Mouse (Mus musculus) stomach, postnatal 0 days (tissue): ENCODE measurements at regions not wholly inside any gene's neighbourhood (a gene's known extent, or its start where the extent isn't known, plus 50 kb on each side); places are given as distances from the start of the nearest gene placed in this dataset.

ENCODE experiments used
- ATAC-seq: fragments of 200-750 bp; cut with Nextera tagmentation; 2 replicates; pipeline ENCODE4 v1.8.0; 2017; ENCODE audit not compliant: low FRiP score, low TSS enrichment
- DNase-seq: peaks from one replicate; pipeline ENCODE4 v3.0.0-alpha.2; 2016; ENCODE audit warnings: low spot score
- H3K27ac ChIP-seq: fragments of 300-500 bp; sonication (generic); replicated peaks from 2 replicates; pipeline ENCODE4 v1.5.1; 2014; ENCODE audit warnings: mild to moderate bottlenecking, control low read depth
- H3K27me3 ChIP-seq: fragments of 300-500 bp; sonication (generic); 2 replicates; pipeline ENCODE4 v1.6.1; 2014; ENCODE audit warnings: low read length; ENCODE audit not compliant: control insufficient read depth, insufficient read depth
- H3K36me3 ChIP-seq: fragments of 300-500 bp; sonication (generic); 2 replicates; pipeline ENCODE4 v1.6.1; 2014; ENCODE audit warnings: low read length, mixed read lengths; ENCODE audit not compliant: control insufficient read depth, insufficient read depth
- H3K4me1 ChIP-seq: fragments of 300-500 bp; sonication (generic); replicated peaks from 2 replicates; pipeline ENCODE4 v1.6.1; 2014; ENCODE audit warnings: antibody characterized with exemption; ENCODE audit not compliant: control insufficient read depth, insufficient read depth
- H3K4me2 ChIP-seq: fragments of 300-500 bp; sonication (generic); replicated peaks from 2 replicates; pipeline ENCODE4 v1.6.1; 2014; ENCODE audit warnings: low read depth, mild to moderate bottlenecking, control low read depth, moderate library complexity
- H3K4me3 ChIP-seq: fragments of 300-500 bp; sonication (generic); 2 replicates; pipeline ENCODE4 v1.5.1; 2014; ENCODE audit warnings: low read depth, low read length, control low read depth
- H3K9ac ChIP-seq: fragments of 300-500 bp; sonication (generic); 2 replicates; pipeline ENCODE4 v1.6.1; 2014; ENCODE audit warnings: mild to moderate bottlenecking, low read length, control low read depth, mixed read lengths
- H3K9me3 ChIP-seq: fragments of 300-500 bp; sonication (generic); 2 replicates; pipeline ENCODE4 v1.6.1; 2016; ENCODE audit warnings: low read length; ENCODE audit not compliant: control insufficient read depth
- CTCF ChIP-seq: IDR thresholded peaks from 2 replicates; pipeline ENCODE4 v1.5.1; 2016; ENCODE audit warnings: antibody characterized with exemption, low read depth, mild to moderate bottlenecking, moderate library complexity
- EP300 ChIP-seq: optimal IDR thresholded peaks from 2 replicates; pipeline ENCODE3; 2016; ENCODE audit warnings: antibody characterized with exemption
- WGBS: fragments of 180-500 bp; shearing (Covaris S2); extraction: QIAGEN DNeasy Blood & Tissue Kit; methylation state at CpG from one replicate; pipeline ENCODE4 v1.1.7; 2014; 5-methylcytosine and 5-hydroxymethylcytosine counted together

DNA sequence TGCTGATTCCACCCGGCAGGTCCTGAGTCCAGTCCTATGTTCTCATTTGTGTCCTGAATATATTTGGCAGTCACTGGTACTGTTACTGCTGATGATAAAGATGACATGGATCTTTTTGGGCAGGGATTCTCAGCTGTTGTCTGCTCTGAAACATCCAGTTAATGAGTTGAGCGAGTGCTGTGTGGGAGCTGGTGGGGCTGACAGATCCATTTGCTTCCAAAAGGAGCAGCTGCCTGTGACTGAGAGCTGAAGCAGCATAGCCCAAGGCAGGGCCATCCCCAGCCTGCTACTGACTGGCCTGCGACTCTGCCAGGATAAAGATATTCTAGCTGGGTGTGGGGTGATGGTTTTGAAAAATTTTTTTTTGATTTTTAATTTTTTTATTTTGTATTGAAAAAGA is 200.3 kb upstream of the Gm11042 start:
- whole genome bisulfite sequencing = 58% methylated on average over 3 of the region's 3 CpGs
- Histone ChIP-seq H3K4me3 (no peak overlapping the region), H3K9ac (no peak overlapping the region), H3K4me1 (no peaks in the 10 kb centered on the region), H3K9me3 (no peaks in the 10 kb centered on the region), H3K27me3 (no peaks in the 10 kb centered on the region), H3K36me3 (no peaks in the 10 kb centered on the region), H3K4me2 (no peak overlapping the region), H3K27ac (no peak overlapping the region)
- TF ChIP-seq CTCF (no peak), EP300 (no peak)
- DNase-seq (no peak), ATAC-seq (no peak)

DNA sequence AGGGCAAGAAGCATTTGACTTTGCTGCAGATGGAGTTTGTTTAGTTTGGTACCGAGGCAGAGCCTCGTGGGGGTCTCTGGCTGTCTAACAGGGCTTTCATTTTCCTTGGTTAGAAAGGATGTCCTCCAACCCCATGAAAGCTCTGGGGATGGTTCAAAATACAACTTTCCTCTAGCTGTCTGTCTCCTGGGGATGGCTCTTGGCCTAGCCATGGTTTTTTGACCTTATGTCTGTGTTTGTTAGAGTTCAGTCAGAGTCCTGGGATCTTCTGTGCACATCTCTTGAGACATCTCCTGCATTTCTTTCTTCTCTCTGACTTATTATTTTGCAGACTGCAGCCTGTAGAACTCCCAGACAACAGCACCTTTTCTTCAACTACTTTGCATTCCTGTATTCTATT is 186.6 kb upstream of the Gm11042 start:
- TF ChIP-seq EP300 (no peak), CTCF (no peak)
- Histone ChIP-seq H3K27ac (no peak overlapping the region), H3K9ac (no peak overlapping the region), H3K9me3 (no peaks in the 10 kb centered on the region), H3K36me3 (no peaks in the 10 kb centered on the region), H3K4me1 (no peaks in the 10 kb centered on the region), H3K27me3 (no peaks in the 10 kb centered on the region), H3K4me3 (no peak overlapping the region), H3K4me2 (no peak overlapping the region)
- DNase-seq (no peak), ATAC-seq (no peak)
- 53% methylated on average over 2 of the region's 2 CpGs for WGBS

DNA sequence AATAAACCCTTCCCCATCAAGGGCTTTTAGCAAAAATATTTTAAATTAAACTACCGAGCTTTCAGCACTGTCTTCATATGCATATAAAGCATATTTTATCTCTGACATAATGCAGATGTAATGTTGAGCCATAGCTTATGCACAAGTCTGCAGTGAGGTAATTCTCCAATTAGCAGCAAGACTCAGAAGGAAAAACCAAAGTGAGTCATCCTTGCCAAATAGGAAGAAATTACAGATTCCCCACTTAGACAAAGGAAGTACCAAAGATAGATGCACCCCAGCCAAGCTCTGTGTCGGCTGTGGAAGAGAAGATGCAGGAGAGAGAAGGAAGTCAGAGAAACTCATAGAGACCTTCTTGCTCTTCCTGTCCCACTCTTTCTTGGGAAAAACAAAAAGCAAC is 161.4 kb upstream of the Gm11042 start:
- Histone ChIP-seq H3K4me1 (no peaks in the 10 kb centered on the region), H3K27me3 (no peaks in the 10 kb centered on the region), H3K27ac (no peak overlapping the region), H3K4me3 (no peak overlapping the region), H3K4me2 (no peak overlapping the region), H3K36me3 (no peaks in the 10 kb centered on the region), H3K9me3 (no peaks in the 10 kb centered on the region), H3K9ac (no peak overlapping the region)
- TF ChIP-seq EP300 (no peak), CTCF (no peak)
- DNase-seq (no peak), ATAC-seq (no peak)
- WGBS = 29% methylated on average over 2 of the region's 2 CpGs

DNA sequence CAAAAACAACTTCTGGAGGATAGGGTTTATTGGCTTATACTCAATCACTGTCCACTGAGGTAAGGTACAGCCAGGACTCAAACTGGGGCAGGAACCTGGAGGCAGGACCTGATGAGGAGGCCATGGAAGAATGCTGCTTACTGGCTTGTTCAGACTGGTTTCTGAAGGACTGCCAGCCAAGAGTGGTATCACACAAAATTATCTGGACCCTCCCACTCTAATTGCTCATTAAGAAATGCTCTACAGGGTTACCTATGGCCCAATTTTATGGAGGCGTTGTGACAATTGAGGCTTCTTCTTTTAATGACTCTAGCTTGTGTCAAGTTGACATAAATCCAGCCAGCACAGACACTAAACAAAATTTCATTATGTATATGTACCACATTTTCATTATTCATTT is 158.5 kb upstream of the Gm11042 start:
- no peak for DNase-seq
- Histone ChIP-seq H3K36me3 (no peaks in the 10 kb centered on the region), H3K4me1 (no peaks in the 10 kb centered on the region), H3K4me3 (no peak overlapping the region), H3K4me2 (no peak overlapping the region), H3K9ac (no peak overlapping the region), H3K9me3 (no peaks in the 10 kb centered on the region), H3K27me3 (no peaks in the 10 kb centered on the region), H3K27ac (no peak overlapping the region)
- TF ChIP-seq CTCF (no peak), EP300 (no peak)
- WGBS = 93% methylated on average over 1 of the region's 1 CpGs
- no peak for ATAC-seq

DNA sequence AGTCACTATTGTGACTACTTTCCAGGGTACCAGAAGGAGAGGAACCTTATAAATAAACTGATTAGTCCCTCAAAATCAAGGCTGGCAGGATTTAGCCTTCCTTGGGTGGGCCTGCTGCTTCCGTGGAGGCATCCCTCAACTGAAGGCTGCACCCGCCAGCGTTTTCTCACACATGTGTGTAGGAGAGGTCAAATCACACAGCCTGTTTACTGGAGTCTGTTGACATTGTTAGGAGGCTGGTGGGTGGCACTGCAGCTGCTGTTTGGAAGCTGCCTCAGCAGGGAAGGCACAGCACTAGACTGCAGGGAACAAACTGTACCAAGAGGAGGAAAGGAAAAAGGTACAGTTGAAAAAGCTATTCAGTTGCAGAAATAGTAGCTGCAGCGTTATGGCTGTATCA is 142.3 kb upstream of the Gm11042 start:
- no peaks in the 10 kb centered on the region for H3K27me3 ChIP-seq
- H3K9ac ChIP-seq = no peak overlapping the region
- DNase-seq (no peak), ATAC-seq (no peak)
- no peak overlapping the region for H3K27ac ChIP-seq
- TF ChIP-seq CTCF (no peak), EP300 (no peak)
- H3K4me3 ChIP-seq = no peak overlapping the region
- H3K36me3 ChIP-seq = no peaks in the 10 kb centered on the region
- 39% methylated on average over 4 of the region's 4 CpGs for WGBS
- H3K4me1 ChIP-seq = no peaks in the 10 kb centered on the region
- no peak overlapping the region for H3K4me2 ChIP-seq
- H3K9me3 ChIP-seq = no peaks in the 10 kb centered on the region

DNA sequence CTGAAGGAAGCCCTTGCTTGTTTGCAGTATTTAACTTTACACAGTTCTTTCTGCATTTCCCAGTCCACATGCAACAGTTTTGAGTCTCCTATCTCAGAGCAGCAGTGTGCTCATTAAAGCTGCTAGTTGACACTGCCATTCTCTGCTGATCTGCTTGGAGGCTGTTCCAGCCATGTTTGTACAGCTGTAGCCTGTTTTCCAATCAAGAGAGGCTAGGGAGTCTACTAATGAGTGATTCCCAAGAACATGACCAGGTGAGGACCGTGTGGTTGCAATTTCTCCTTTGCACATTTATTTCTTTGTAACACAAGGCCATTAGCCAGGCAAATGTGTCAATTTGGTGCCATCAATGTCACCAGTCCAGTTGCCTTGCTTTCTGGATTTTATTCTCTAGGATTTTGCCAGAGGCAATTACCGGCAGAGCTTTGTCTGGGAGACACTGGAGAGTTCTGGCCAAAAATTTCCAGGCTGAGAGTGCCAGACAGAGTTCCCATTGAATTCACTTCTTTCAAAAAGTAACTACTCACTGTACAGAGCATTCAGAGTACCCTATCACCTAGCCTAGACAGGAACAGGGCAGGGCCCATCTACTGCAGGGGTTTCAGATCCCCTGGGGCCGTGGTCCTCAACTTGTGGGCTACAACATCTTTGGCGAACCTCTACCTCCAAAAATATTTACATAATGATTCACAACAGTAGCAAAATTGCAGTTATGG is 136.3 kb upstream of the Gm11042 start:
- DNase-seq (no peak), ATAC-seq (no peak)
- H3K27ac ChIP-seq = no peak overlapping the region
- H3K9me3 ChIP-seq = no peaks in the 10 kb centered on the region
- no peak overlapping the region for H3K4me3 ChIP-seq
- H3K36me3 ChIP-seq = no peaks in the 10 kb centered on the region
- TF ChIP-seq EP300 (no peak), CTCF (no peak)
- H3K9ac ChIP-seq = no peak overlapping the region
- no peaks in the 10 kb centered on the region for H3K27me3 ChIP-seq
- WGBS = 67% methylated on average over 4 of the region's 4 CpGs
- no peak overlapping the region for H3K4me2 ChIP-seq
- H3K4me1 ChIP-seq = no peaks in the 10 kb centered on the region
